Mouse (Mus musculus) kidney, embryonic 16.5 days (tissue): ENCODE data around the gene Bcor. TPM values are rescaled to one million over a fixed set of nuclear protein-coding genes. Genes with fewer than 3 reads are reported as not detected.
A peak's percentile ranks its signal among the peaks of the same experiment; 100 is the strongest.

Source experiments
- ATAC-seq: fragments of 200-750 bp; cut with Nextera tagmentation; 2 replicates; pipeline ENCODE4 v1.8.0; 2017; ENCODE audit warnings: moderate TSS enrichment; ENCODE audit not compliant: low FRiP score, low TSS enrichment
- H3K27ac ChIP-seq: fragments of 300-500 bp; sonication (generic); 2 replicates; pipeline ENCODE4 v1.5.1; 2014; ENCODE audit warnings: low read length
- H3K27me3 ChIP-seq: fragments of 300-500 bp; sonication (generic); 2 replicates; pipeline ENCODE4 v1.6.1; 2014; ENCODE audit warnings: low read length, control low read depth, mixed read lengths; ENCODE audit not compliant: insufficient read depth
- H3K36me3 ChIP-seq: fragments of 300-500 bp; sonication (generic); 2 replicates; pipeline ENCODE4 v1.6.1; 2014; ENCODE audit warnings: low read length, control low read depth, mixed read lengths; ENCODE audit not compliant: insufficient read depth
- H3K4me1 ChIP-seq: fragments of 300-500 bp; sonication (generic); 2 replicates; pipeline ENCODE4 v1.6.1; 2014; ENCODE audit warnings: low read length, control low read depth, mixed read lengths; ENCODE audit not compliant: insufficient read depth
- H3K4me2 ChIP-seq: fragments of 300-500 bp; sonication (generic); replicated peaks from 2 replicates; pipeline ENCODE4 v1.6.1; 2014; ENCODE audit warnings: low read depth, low read length
- H3K4me3 ChIP-seq: fragments of 300-500 bp; sonication (generic); 2 replicates; pipeline ENCODE4 v1.5.1; 2014; ENCODE audit warnings: mild to moderate bottlenecking, low read length
- H3K9ac ChIP-seq: fragments of 300-500 bp; sonication (generic); replicated peaks from 2 replicates; pipeline ENCODE4 v1.6.1; 2014; ENCODE audit warnings: low read length
- H3K9me3 ChIP-seq: fragments of 300-500 bp; sonication (generic); 2 replicates; pipeline ENCODE4 v1.6.1; 2016; ENCODE audit warnings: low read length, control low read depth
- WGBS: fragments of 180-500 bp; shearing (Covaris S2); extraction: QIAGEN DNeasy Blood & Tissue Kit; methylation state at CpG from one replicate; pipeline ENCODE4 v1.1.7; 2014; 5-methylcytosine and 5-hydroxymethylcytosine counted together
- polyA plus RNA-seq: library from polyadenylated mRNA; unstranded; fragments of >200 nt; fragmentation: Nextera tagmentation; extraction: Ambion mirVana; gene quantifications from 2 replicates; pipeline ENCODE4 v1.2.1, GENCODE M21; 2015

Gene Bcor
- polyA plus RNA-seq, 1 experiment from 2014 or later, result 16.7 TPM

GRCm38 (mm10) chrX:12003106-12003505 lies 157.0 kb downstream of the Bcor start:
- no peak for ATAC-seq
- Histone ChIP-seq H3K27me3 (peaks cover 87% of the 10 kb centered on the region), H3K4me1 (peaks cover 33% of the 10 kb centered on the region), H3K4me2 (no peak overlapping the region), H3K4me3 (no peak overlapping the region), H3K36me3 (no peaks in the 10 kb centered on the region), H3K9ac (no peak overlapping the region), H3K27ac (no peak overlapping the region), H3K9me3 (no peaks in the 10 kb centered on the region)
- 18% methylated on average over 9 of the region's 9 CpGs for WGBS

DNA sequence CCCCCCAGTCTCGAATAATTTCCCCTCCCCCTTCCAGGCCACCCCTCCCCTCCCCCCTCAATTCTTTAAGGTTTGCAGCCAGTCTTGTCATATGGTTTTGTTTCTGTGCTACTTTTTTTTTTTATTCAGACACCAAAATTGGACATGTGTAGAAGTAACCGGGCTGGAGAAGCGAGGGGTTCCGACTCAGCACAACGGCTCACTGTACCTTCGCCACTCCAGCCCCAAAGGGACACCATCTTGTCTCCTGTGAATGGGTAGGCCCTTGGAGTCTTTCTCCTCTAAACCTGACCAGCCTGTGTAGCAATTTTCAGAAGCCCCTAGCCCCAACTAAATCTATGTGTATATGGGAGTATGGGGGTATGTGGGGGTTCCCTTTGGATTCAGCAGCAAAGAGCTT lies 157.6 kb downstream of the Bcor start:
- ATAC-seq, result no peak
- Histone ChIP-seq H3K4me2 (no peak overlapping the region), H3K4me3 (no peak overlapping the region), H3K27ac (no peak overlapping the region), H3K4me1 (peaks cover 33% of the 10 kb centered on the region), H3K27me3 (peaks cover 90% of the 10 kb centered on the region), H3K9ac (no peak overlapping the region), H3K9me3 (no peaks in the 10 kb centered on the region), H3K36me3 (no peaks in the 10 kb centered on the region)
- 36% methylated on average over 6 of the region's 6 CpGs for WGBS

- Histone ChIP-seq H3K9ac (no peak overlapping the region), H3K9me3 (no peaks in the 10 kb centered on the region), H3K27ac (no peak overlapping the region), H3K36me3 (no peaks in the 10 kb centered on the region), H3K4me1 (peaks cover 33% of the 10 kb centered on the region), H3K4me3 (no peak overlapping the region), H3K4me2 (no peak overlapping the region), H3K27me3 (peaks cover 87% of the 10 kb centered on the region)
- ATAC-seq, result no peak
- WGBS, result 7% methylated on average over 3 of the region's 3 CpGs
Measured at GRCm38 (mm10) chrX:12001969-12002368, 158.2 kb downstream of the Bcor start.

- WGBS, result 23% methylated on average over 16 of the region's 16 CpGs
- no peaks in the 10 kb centered on the region for H3K36me3 ChIP-seq
- H3K4me2 ChIP-seq, result no peak overlapping the region
- H3K4me3 ChIP-seq, result no peak overlapping the region
- H3K4me1 ChIP-seq, result peaks cover 33% of the 10 kb centered on the region
- ATAC-seq, result no peak
- peaks cover 81% of the 10 kb centered on the region for H3K27me3 ChIP-seq
- H3K9ac ChIP-seq, result no peak overlapping the region
- no peak overlapping the region for H3K27ac ChIP-seq
- H3K9me3 ChIP-seq, result no peaks in the 10 kb centered on the region
Measured at GRCm38 (mm10) chrX:12001336-12001735, 158.8 kb downstream of the Bcor start.

DNA sequence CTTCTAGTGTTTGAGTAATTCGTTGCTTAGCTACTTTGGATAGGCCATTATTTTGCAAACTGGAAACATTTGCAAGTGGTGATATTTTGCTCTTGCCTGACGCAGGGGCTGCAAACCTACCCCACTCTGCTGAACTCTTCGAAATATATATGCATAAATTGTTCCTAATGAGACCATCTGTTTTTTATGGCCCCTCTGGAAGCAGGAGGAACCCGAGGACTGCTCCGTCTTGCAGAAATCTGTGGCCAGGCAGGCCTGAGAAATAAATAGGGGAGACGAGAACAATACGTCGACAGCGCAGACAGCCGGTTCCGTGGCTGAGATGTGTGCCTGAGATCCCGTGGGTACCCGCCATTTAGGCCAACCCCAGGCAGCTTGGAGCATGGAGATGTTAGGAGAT lies 159.5 kb downstream of the Bcor start:
- H3K4me1 ChIP-seq, result peaks cover 29% of the 10 kb centered on the region
- no peak overlapping the region for H3K4me3 ChIP-seq
- no peak overlapping the region for H3K27ac ChIP-seq
- no peak overlapping the region for H3K9ac ChIP-seq
- H3K9me3 ChIP-seq, result no peaks in the 10 kb centered on the region
- H3K27me3 ChIP-seq, result peaks cover 74% of the 10 kb centered on the region
- no peak overlapping the region for H3K4me2 ChIP-seq
- 19% methylated on average over 13 of the region's 13 CpGs for WGBS
- H3K36me3 ChIP-seq, result no peaks in the 10 kb centered on the region
- no peak for ATAC-seq

GRCm38 (mm10) chrX:11999951-12000350 lies 160.2 kb downstream of the Bcor start:
- Histone ChIP-seq H3K4me2 (peak overlapping the region; percentile 59; the same call in 1 of the 2 replicates), H3K4me3 (no peak overlapping the region), H3K27me3 (peaks cover 67% of the 10 kb centered on the region), H3K9ac (no peak overlapping the region), H3K4me1 (peaks cover 27% of the 10 kb centered on the region), H3K36me3 (no peaks in the 10 kb centered on the region), H3K9me3 (no peaks in the 10 kb centered on the region), H3K27ac (no peak overlapping the region)
- 14% methylated on average over 19 of the region's 19 CpGs for WGBS
- no peak for ATAC-seq

DNA sequence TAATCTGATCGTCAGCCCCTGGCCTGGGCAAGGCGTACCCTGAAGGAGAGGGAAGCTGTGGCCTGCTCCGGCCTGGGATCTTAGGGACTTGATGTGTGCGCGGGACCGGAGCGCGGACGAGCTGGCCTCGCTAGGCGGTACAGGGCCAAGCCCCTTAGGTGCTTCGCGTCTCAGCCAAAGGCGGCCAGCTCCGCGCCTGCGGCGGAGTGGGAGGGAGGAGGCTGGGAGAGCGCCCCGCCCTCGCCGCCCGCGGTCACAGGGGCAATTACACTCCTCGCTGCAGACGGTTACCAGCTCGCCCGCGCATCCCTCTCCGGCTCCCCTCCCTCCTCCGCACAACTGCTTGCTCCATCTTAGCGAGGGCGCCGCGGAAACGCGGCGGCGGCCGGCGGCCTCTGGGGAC lies 161.2 kb downstream of the Bcor start:
- Histone ChIP-seq H3K27me3 (peaks cover 60% of the 10 kb centered on the region), H3K4me3 (peak overlapping the region; percentile 37), H3K36me3 (no peaks in the 10 kb centered on the region), H3K9me3 (no peaks in the 10 kb centered on the region), H3K9ac (peak overlapping the region; percentile 55), H3K4me2 (peak overlapping the region; percentile 59), H3K27ac (no peak overlapping the region), H3K4me1 (peaks cover 17% of the 10 kb centered on the region; the same call in 1 of the 2 replicates)
- ATAC-seq, result peak; percentile 85
- WGBS, result 2% methylated on average over 23 of the region's 41 CpGs

DNA sequence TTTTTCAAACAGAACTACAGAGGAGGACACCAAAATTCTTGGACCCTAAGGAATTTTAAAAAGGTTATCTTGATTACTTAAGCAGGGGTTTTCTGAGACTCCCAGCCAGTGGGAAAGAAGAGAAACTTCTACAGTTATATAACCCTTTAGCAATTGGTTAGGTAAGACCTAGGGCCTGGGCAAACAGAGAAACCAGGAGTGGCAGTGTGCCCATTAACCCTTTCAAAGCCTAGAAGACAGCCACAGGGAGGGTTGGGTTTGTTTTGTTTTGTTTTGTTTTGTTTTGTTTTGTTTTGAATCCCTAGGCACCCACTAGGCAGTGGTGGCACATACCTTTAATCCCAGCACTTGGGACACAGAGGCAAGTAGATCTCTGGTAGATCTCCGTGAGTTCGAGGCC lies 163.3 kb downstream of the Bcor start:
- no peak overlapping the region for H3K9ac ChIP-seq
- H3K4me1 ChIP-seq, result peaks cover 9% of the 10 kb centered on the region; the same call in 1 of the 2 replicates
- WGBS, result 88% methylated on average over 2 of the region's 2 CpGs
- no peak for ATAC-seq
- H3K27me3 ChIP-seq, result peaks cover 47% of the 10 kb centered on the region
- H3K4me3 ChIP-seq, result no peak overlapping the region
- H3K27ac ChIP-seq, result no peak overlapping the region
- H3K36me3 ChIP-seq, result no peaks in the 10 kb centered on the region
- no peaks in the 10 kb centered on the region for H3K9me3 ChIP-seq
- H3K4me2 ChIP-seq, result no peak overlapping the region

- Histone ChIP-seq H3K4me3 (no peak overlapping the region), H3K36me3 (no peaks in the 10 kb centered on the region), H3K9me3 (no peaks in the 10 kb centered on the region), H3K4me1 (peaks cover 9% of the 10 kb centered on the region; the same call in 1 of the 2 replicates), H3K9ac (no peak overlapping the region), H3K4me2 (no peak overlapping the region), H3K27ac (no peak overlapping the region), H3K27me3 (peaks cover 43% of the 10 kb centered on the region)
- 65% methylated on average over 7 of the region's 8 CpGs for WGBS
- ATAC-seq, result no peak
Measured at GRCm38 (mm10) chrX:11996489-11996888, 163.7 kb downstream of the Bcor start.

DNA sequence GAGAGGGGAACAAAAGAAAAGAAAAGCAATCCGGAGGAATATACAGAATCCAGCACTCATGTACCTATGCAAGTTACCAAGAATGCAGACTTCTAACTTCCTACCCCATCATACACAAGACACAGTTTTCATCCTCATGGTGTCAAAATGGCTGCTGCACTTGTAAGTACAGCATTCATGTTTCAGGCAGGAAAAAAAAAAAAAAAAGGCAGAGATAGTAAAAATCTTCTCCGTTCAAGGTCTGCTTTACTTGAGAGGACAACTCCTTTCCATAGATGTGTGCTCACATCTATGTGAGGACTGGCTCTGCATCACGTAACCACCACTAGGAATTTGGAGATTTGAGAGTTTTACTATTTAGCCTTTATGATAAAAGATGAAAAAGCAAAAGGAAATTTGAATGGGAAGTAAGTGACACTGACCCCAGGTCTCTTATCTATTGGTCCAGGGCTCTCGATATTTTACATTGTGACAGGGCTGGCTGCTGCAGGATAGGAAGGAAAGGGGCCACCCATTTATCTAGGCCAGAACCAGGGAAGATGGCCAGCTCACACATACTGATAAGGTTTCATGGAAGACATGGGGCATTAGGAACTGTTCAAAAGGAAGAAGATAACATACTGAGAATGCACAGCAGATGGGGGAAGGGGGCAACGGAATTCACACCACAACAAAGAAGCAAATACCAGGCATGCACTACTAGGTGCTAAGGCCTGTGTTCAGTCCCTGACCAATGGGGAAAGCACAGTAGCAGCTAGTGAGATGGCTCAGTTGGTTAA lies 166.3 kb downstream of the Bcor start:
- Histone ChIP-seq H3K9ac (no peak overlapping the region), H3K36me3 (no peaks in the 10 kb centered on the region), H3K27ac (no peak overlapping the region), H3K4me3 (no peak overlapping the region), H3K4me2 (no peak overlapping the region), H3K27me3 (peaks cover 19% of the 10 kb centered on the region; the same call in 1 of the 2 replicates), H3K4me1 (no peaks in the 10 kb centered on the region), H3K9me3 (no peaks in the 10 kb centered on the region)
- ATAC-seq, result no peak
- WGBS, result 80% methylated on average over 5 of the region's 5 CpGs
